Comparison of ENCODE assay signal across 8 mouse cellular contexts in the genomic region with DNA sequence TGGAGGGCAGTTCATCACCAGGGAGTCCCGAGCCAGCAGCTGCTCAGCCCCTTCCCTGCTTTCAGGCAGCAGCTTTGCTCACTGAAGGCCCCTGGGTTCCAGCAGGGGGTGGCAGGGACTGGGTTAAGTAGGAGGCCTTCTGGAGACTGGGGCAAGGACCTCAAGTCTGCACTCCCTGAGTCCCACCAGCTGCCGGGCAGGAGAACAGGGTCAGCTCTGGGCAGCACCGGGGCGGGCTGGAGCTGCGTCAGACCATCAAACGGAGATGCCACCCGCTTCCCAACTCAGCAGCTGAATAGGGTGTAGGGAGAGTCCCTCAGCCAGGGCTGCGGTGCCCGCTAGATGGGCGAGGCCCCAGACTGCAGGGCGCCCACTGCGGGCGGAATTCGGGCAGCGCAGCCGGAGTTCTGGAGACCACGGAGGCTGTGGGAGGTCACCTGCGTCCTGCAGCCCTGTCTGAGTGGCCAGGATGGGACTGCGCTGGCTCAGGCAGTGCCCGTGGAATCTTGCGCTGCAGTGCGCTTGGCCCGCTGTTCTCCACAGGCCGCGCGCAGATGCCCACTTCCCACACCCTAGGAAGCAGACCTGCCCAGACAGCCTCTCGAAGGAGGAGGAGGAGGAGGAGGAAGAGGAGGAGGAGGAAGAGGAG. TPM values are rescaled to one million over a fixed set of nuclear protein-coding genes. Genes with fewer than 3 reads are reported as not detected.
DNase-seq lines count a peak whose midpoint lies in the region; ATAC-seq and TF ChIP-seq lines count a peak whose summit lies in the region.
"Had no signal": no experiment of that assay in that cellular context is flagged by ENCODE, and none has a peak within 500 bp of the region (broad histone marks: within the 10 kb centered on the region; RNA-seq: fewer than 3 reads in every experiment).

No protein-coding gene starts in this region.

- no peak overlapping the region for H3K27ac ChIP-seq in ES-Bruce4 (ENCODE audit: insufficient read depth, low read length)
- H3K27ac ChIP-seq in embryonic facial prominence, embryonic 13.5 days, result no peak overlapping the region
- H3K27ac ChIP-seq in heart, postnatal 0 days (ENCODE audit: low read depth), result no peak overlapping the region
- H3K27ac ChIP-seq in neural tube, embryonic 13.5 days (replicated peaks), result peak overlapping the region; percentile 89

- H3K9me3 ChIP-seq in ES-Bruce4 (replicated peaks; ENCODE audit: control insufficient read depth, insufficient read depth, low read length, poor library complexity, severe bottlenecking), result no peaks in the 10 kb centered on the region
- H3K9me3 ChIP-seq in embryonic facial prominence, embryonic 13.5 days, result no peaks in the 10 kb centered on the region
- no peaks in the 10 kb centered on the region for H3K9me3 ChIP-seq in heart, postnatal 0 days (replicated peaks; ENCODE audit: control insufficient read depth, low read length)
- no peaks in the 10 kb centered on the region for H3K9me3 ChIP-seq in neural tube, embryonic 13.5 days

- 4% methylated on average over 27 of the region's 27 CpGs for WGBS in embryonic facial prominence, embryonic 13.5 days
- 2% methylated on average over 24 of the region's 27 CpGs for WGBS in heart, postnatal 0 days
- WGBS in neural tube, embryonic 13.5 days, result under 1% methylated on average over 27 of the region's 27 CpGs

- DNase-seq in R1 (ENCODE audit: low read depth, low spot score), result peak; percentile 5
- no peak for DNase-seq in heart, postnatal 0 days (ENCODE audit: low spot score)
- DNase-seq in left cerebral cortex, postnatal 14 days (ENCODE audit: low spot score in 2 of 2), result peak; percentile 26 to 48
- DNase-seq in adrenal gland, adult (ENCODE audit: inconsistent age in 2 of 2, low spot score in 1 of 2), result no peak

- TF ChIP-seq CTCF in ES-Bruce4 (IDR thresholded peaks at IDR 0.05; ENCODE audit: low read depth, low read length), result no peak
- peak; percentile 32 for TF ChIP-seq CTCF in heart, postnatal 0 days (IDR thresholded peaks at IDR 0.05; ENCODE audit: low read depth)

- H3K4me3 ChIP-seq in ES-Bruce4 (ENCODE audit: low read depth, low read length), result peak overlapping the region; percentile 55
- peak overlapping the region; percentile 38 for H3K4me3 ChIP-seq in embryonic facial prominence, embryonic 13.5 days
- 0 out of 2 replicates have a peak overlapping the region, but pooled peaks have one; percentile 11 for H3K4me3 ChIP-seq in heart, postnatal 0 days (ENCODE audit: low read depth, low read length)
- peak overlapping the region; percentile 38 for H3K4me3 ChIP-seq in neural tube, embryonic 13.5 days

- no peak for TF ChIP-seq POLR2A in ES-Bruce4 (IDR thresholded peaks at IDR 0.05; ENCODE audit: insufficient read depth, low read length)

- intact Hi-C loops in left cerebral cortex, postnatal 14 days (cut with DNase I), result loop anchor here (5.0 kb wide), 2 partner anchors 134 to 154 kb away; no protein-coding TSS in a partner anchor

- no peaks in the 10 kb centered on the region for H3K36me3 ChIP-seq in ES-Bruce4 (ENCODE audit: control insufficient read depth, insufficient read depth, low read length, poor library complexity, severe bottlenecking)
- no peaks in the 10 kb centered on the region for H3K36me3 ChIP-seq in embryonic facial prominence, embryonic 13.5 days
- no peaks in the 10 kb centered on the region for H3K36me3 ChIP-seq in heart, postnatal 0 days (replicated peaks; ENCODE audit: control insufficient read depth, insufficient read depth, low read length)
- H3K36me3 ChIP-seq in neural tube, embryonic 13.5 days, result no peaks in the 10 kb centered on the region

- no peaks in the 10 kb centered on the region for H3K27me3 ChIP-seq in ES-Bruce4 (ENCODE audit: control insufficient read depth, insufficient read depth, low read length, poor library complexity, severe bottlenecking)
- H3K27me3 ChIP-seq in embryonic facial prominence, embryonic 13.5 days, result peaks cover 49% of the 10 kb centered on the region
- H3K27me3 ChIP-seq in heart, postnatal 0 days (ENCODE audit: control insufficient read depth, insufficient read depth, low read length), result peaks cover 28% of the 10 kb centered on the region
- peaks cover 7% of the 10 kb centered on the region; the same call in 1 of the 2 replicates for H3K27me3 ChIP-seq in neural tube, embryonic 13.5 days

- peak overlapping the region; percentile 65 for H3K4me2 ChIP-seq in embryonic facial prominence, embryonic 13.5 days
- peak overlapping the region; percentile 22; the same call in 1 of the 2 replicates for H3K4me2 ChIP-seq in heart, postnatal 0 days (ENCODE audit: low read depth, low read length)
- peak overlapping the region; percentile 77 for H3K4me2 ChIP-seq in neural tube, embryonic 13.5 days

- ATAC-seq in embryonic facial prominence, embryonic 13.5 days (ENCODE audit: insufficient number of reproducible peaks, insufficient read depth, low FRiP score, low TSS enrichment, low read depth), result peak; percentile 79
- no peak for ATAC-seq in heart, postnatal 0 days (ENCODE audit: insufficient read depth, low read depth)
- peak; percentile 73 for ATAC-seq in neural tube, embryonic 13.5 days (ENCODE audit: low read depth)

- H3K4me1 ChIP-seq in ES-Bruce4 (ENCODE audit: control insufficient read depth, insufficient read depth, low read length), result no peaks in the 10 kb centered on the region
- H3K4me1 ChIP-seq in embryonic facial prominence, embryonic 13.5 days, result peaks cover 9% of the 10 kb centered on the region
- peaks cover 6% of the 10 kb centered on the region for H3K4me1 ChIP-seq in heart, postnatal 0 days (ENCODE audit: control insufficient read depth, insufficient read depth)
- peaks cover 19% of the 10 kb centered on the region for H3K4me1 ChIP-seq in neural tube, embryonic 13.5 days (replicated peaks)

- no peak for TF ChIP-seq EP300 in ES-Bruce4 (IDR thresholded peaks at IDR 0.05; ENCODE audit: insufficient read depth, low read depth, low read length)
- TF ChIP-seq EP300 in heart, postnatal 0 days (IDR thresholded peaks at IDR 0.05; ENCODE audit: low read depth), result no peak

- H3K9ac ChIP-seq in ES-Bruce4 (ENCODE audit: low read depth, poor library complexity, severe bottlenecking), result no peak overlapping the region
- peak overlapping the region; percentile 59 for H3K9ac ChIP-seq in embryonic facial prominence, embryonic 13.5 days
- H3K9ac ChIP-seq in heart, postnatal 0 days (replicated peaks; ENCODE audit: low read depth, low read length), result no peak overlapping the region
- peak overlapping the region; percentile 72 for H3K9ac ChIP-seq in neural tube, embryonic 13.5 days

RNA-seq across cellular contexts. Expression of a gene that starts 4.3 kb away (rescaled TPM):
- not detected in 2 replicates for polyA plus RNA-seq in ES-Bruce4 (2011; ENCODE audit: insufficient read depth, insufficient read length, low read depth, missing spikeins)
- polyA plus RNA-seq in embryonic facial prominence, embryonic 13.5 days (2015; fragmentation: Nextera tagmentation; extraction: Ambion mirVana), result 1.0 and 2.4 TPM in 2 replicates
- total RNA-seq in heart, postnatal 0 days (2014; rRNA removed; ENCODE audit: low replicate concordance), result not detected in 2 replicates
- polyA plus RNA-seq in heart, postnatal 0 days (2015; fragmentation: Nextera tagmentation; extraction: Ambion mirVana), result not detected in 2 replicates
- 10 to 100 TPM; 60.1 to 78.8 TPM for total RNA-seq in left cerebral cortex, postnatal 14 days (2021)
- 107 and 114 TPM in 2 replicates for polyA plus RNA-seq in neural tube, embryonic 13.5 days (2015; fragmentation: Nextera tagmentation; extraction: Ambion mirVana)
- polyA plus RNA-seq: spleen, adult 2 months had no signal

Comparison
In these comparisons a context has a peak if more than half of its experiments do, and no peak if none do; other contexts are left out.
1. H3K9ac ChIP-seq: peak in embryonic facial prominence, embryonic 13.5 days (single experiment) and neural tube, embryonic 13.5 days (single experiment); none in ES-Bruce4 (single experiment) and heart, postnatal 0 days (single experiment).
2. DNase-seq: peak in R1 (single experiment) and left cerebral cortex, postnatal 14 days (2 of 2); none in heart, postnatal 0 days (single experiment) and adrenal gland, adult (0 of 2).
3. H3K4me2 ChIP-seq: peak in every context shown above with its lines; median percentile 77 in neural tube, embryonic 13.5 days; 65 in embryonic facial prominence, embryonic 13.5 days; 22 in heart, postnatal 0 days.
4. RNA of a gene that starts 4.3 kb away (polyA plus RNA-seq): 107 to 114 TPM in neural tube, embryonic 13.5 days; 1.0 to 2.4 TPM in embryonic facial prominence, embryonic 13.5 days, not detected in ES-Bruce4 and not detected in heart, postnatal 0 days; every median in the first group is over 10 times any median in the second.
5. Peak in every context shown above with its lines, with median percentiles within 50 percentile points of each other: H3K4me3 ChIP-seq.